Mouse (Mus musculus): ENCODE data around the gene Scn2a.

DNA sequence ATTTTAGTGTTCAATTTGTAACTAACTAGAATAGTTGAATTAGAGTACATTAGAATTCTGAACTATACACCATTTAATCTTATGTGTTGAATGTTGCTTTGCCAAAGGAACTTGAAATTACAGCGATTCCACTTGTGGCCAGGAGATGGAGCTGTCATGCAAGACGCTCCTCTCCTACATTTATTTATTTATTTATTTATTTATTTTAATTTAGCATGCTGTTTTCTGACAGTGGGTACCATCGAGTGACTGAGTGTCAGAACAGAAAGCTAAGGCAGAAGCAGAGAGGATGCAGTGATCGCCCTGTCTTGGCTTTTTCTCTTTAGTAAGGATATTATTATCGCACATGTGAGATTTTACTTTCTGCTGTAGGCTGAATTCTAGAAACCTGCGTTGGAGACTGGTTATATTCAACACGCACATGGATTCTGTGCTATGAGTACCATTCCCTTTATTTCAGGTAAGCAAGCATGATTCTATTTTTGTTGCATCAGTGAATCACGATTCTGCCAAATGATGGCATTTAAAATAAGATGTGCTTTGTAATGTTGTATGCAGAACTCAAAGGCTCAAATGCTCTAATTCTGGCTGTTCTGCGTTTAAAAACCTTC, at the start of gene Scn2a:
- TF ChIP-seq CTCF (IDR thresholded peaks at IDR 0.05; ENCODE audit: extremely low read depth, insufficient read depth, low read length) = peak; percentile 71
- TF ChIP-seq POLR2A (IDR thresholded peaks at IDR 0.05; ENCODE audit: extremely low read depth, insufficient read depth, low read length) = peak; percentile 21; the same call in 1 of the 2 replicates
